Mouse (Mus musculus): ENCODE measurements at regions not wholly inside any gene's neighbourhood (a gene's known extent, or its start where the extent isn't known, plus 50 kb on each side); places are given as distances from the start of the nearest gene placed in this dataset.
A peak's percentile ranks its signal among the peaks of the same experiment; 100 is the strongest.

DNA sequence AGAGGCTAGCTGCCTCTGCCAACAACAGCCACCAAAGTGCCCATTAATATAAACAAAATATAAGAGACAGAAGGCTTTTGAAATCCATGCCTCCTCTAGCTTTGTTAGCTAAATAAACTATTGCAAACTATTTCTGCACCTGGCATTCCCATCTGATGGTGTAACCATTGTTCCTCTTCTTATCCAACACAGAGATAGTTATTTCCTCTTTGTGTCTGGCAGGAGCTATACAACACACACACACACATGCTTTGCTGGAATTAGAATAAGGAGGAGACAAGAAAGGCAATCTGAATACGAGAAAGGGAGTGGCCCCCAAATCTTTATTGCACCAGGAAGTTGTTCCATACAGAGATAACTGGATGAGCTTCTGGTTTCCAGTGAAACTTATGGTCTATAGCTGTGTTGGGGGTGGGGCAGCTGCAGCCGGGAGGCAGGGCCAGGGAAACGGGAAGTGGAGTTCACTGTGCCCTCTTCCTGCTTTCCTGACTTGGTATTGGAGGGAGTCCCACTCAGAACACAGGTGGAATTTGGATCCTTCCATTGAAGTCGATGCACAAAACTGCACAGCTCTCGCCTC is 64.0 kb upstream of the Zdhhc17 start:
- no peak overlapping the region for H3K27ac ChIP-seq (replicated peaks)
- ATAC-seq (ENCODE audit: insufficient number of reproducible peaks, low FRiP score, low TSS enrichment, low read depth), result no peak
- WGBS, result 70% methylated on average over 5 of the region's 5 CpGs

DNA sequence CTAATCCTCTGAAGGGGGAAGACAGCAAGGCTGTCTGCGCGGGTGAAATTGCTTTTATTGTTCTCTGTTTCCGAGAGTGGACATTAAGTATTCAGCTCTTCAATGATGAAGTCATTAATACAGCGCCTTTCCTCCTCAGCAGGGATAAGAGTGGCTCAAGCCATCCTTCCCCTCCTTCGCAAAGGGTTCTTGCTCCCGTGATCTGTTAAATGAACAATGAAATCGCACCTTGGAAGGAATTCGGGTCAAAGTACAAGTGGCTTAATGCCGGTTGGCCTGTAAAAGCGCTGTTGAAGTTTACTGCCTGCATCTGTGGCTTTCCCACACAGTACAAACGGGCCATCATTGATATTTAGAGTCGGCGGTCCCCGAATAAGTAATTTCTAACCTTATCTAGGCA is 63.3 kb upstream of the Zdhhc17 start:
- ATAC-seq (ENCODE audit: insufficient number of reproducible peaks, low FRiP score, low TSS enrichment, low read depth), result no peak
- WGBS, result 50% methylated on average over 14 of the region's 14 CpGs
- Histone ChIP-seq H3K9me3 (replicated peaks) (no peaks in the 10 kb centered on the region), H3K4me2 (replicated peaks) (no peak overlapping the region), H3K27me3 (no peaks in the 10 kb centered on the region), H3K4me3 (replicated peaks) (no peak overlapping the region), H3K27ac (replicated peaks) (no peak overlapping the region), H3K36me3 (no peaks in the 10 kb centered on the region), H3K4me1 (no peaks in the 10 kb centered on the region), H3K9ac (no peak overlapping the region)

More for the DNA sequence above, 64.0 kb upstream of the Zdhhc17 start:
- Histone ChIP-seq H3K9ac (no peak overlapping the region), H3K36me3 (no peaks in the 10 kb centered on the region), H3K4me3 (replicated peaks) (no peak overlapping the region), H3K9me3 (replicated peaks) (no peaks in the 10 kb centered on the region), H3K27me3 (no peaks in the 10 kb centered on the region), H3K4me1 (no peaks in the 10 kb centered on the region), H3K4me2 (replicated peaks) (no peak overlapping the region)

DNA sequence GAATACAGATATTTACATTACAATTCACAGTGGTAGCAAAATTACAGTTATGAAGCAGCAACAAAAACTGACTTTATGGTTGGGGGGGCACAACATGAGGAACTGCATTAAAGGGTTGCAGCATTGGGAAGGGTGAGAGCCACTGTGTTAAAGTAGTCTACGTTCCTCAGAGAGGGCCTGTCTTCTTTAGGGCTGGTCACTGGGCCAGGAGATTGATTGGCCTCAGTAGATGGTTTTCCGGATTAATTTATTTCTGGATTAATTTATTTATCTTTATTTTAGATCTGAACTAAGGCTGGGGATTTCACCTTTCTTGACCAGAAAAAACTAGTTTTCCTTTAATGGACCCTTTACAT is 62.6 kb upstream of the Zdhhc17 start:
- Histone ChIP-seq H3K36me3 (no peaks in the 10 kb centered on the region), H3K27me3 (no peaks in the 10 kb centered on the region), H3K9ac (no peak overlapping the region), H3K4me2 (replicated peaks) (no peak overlapping the region), H3K4me3 (replicated peaks) (no peak overlapping the region), H3K4me1 (no peaks in the 10 kb centered on the region), H3K27ac (replicated peaks) (no peak overlapping the region), H3K9me3 (replicated peaks) (no peaks in the 10 kb centered on the region)
- ATAC-seq (ENCODE audit: insufficient number of reproducible peaks, low FRiP score, low TSS enrichment, low read depth), result no peak
- 73% methylated on average over 2 of the region's 2 CpGs for WGBS

DNA sequence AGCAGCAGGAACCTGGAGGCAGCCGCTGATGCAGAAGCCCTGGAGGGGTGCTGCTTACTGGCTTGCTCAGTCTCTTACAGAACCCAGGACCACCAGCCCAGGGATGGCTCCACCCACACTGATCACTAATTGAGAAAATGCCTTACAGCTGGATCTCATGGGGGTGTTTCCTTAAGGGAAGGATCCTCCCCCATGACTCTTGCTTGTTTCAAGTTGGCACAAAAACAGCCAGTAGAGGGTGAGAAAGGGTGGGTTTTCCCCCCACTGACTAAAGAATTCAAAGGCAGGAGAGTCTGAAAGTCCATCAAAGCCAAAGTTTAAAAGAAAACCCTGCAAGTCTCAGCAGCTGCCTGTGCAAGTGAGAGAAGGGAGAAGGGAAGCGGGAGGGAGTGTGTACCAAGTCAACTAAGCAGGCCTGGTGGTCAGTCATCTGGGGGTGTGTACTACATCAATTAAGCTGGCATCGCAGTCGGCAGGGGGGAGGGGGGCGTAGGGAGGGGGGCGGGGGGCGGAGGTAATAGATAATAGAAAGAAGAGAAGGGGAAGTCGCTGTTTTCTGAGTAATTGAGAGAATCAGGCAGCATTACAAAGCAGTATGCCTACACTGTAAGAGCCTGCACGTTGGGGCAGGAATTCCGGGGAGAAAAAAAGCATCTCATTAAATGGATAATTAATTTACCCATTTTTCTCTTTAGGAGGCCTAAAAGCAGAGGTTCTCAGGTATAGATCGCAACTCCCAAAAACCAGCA is 62.0 kb upstream of the Zdhhc17 start:
- no peaks in the 10 kb centered on the region for H3K36me3 ChIP-seq
- H3K4me1 ChIP-seq, result no peaks in the 10 kb centered on the region
- H3K27me3 ChIP-seq, result no peaks in the 10 kb centered on the region
- no peak overlapping the region for H3K9ac ChIP-seq
- WGBS, result 17% methylated on average over 6 of the region's 11 CpGs
- H3K4me3 ChIP-seq (replicated peaks), result no peak overlapping the region
- H3K9me3 ChIP-seq (replicated peaks), result no peaks in the 10 kb centered on the region
- no peak for ATAC-seq (ENCODE audit: insufficient number of reproducible peaks, low FRiP score, low TSS enrichment, low read depth)
- H3K4me2 ChIP-seq (replicated peaks), result peak overlapping the region; percentile 6; the same call in 1 of the 2 replicates
- H3K27ac ChIP-seq (replicated peaks), result no peak overlapping the region

DNA sequence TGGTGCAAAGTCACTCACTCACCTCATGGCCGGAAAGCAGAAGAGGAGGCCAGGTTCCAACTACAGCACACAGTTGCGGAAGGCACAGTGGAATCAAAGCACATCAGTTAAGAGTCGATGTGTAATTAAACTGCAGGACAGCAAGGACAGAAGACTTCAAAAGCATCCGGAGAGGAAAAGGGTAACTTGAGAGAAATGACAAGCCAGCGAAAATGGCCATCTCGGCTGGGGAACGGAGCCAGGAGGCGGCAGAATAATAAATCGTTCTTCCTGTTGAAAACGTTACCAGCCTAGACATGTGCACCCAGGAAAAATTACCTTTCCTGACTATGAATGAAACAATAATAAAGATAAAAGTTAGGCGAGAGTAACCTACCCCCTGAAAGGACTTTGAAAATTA is 56.2 kb upstream of the Zdhhc17 start:
- no peak for ATAC-seq (ENCODE audit: insufficient number of reproducible peaks, low FRiP score, low TSS enrichment, low read depth)
- no peaks in the 10 kb centered on the region for H3K4me1 ChIP-seq
- no peak overlapping the region for H3K4me3 ChIP-seq (replicated peaks)
- no peak overlapping the region for H3K27ac ChIP-seq (replicated peaks)
- no peaks in the 10 kb centered on the region for H3K27me3 ChIP-seq
- no peaks in the 10 kb centered on the region for H3K9me3 ChIP-seq (replicated peaks)
- H3K36me3 ChIP-seq, result no peaks in the 10 kb centered on the region
- no peak overlapping the region for H3K4me2 ChIP-seq (replicated peaks)
- H3K9ac ChIP-seq, result no peak overlapping the region
- 61% methylated on average over 11 of the region's 11 CpGs for WGBS

DNA sequence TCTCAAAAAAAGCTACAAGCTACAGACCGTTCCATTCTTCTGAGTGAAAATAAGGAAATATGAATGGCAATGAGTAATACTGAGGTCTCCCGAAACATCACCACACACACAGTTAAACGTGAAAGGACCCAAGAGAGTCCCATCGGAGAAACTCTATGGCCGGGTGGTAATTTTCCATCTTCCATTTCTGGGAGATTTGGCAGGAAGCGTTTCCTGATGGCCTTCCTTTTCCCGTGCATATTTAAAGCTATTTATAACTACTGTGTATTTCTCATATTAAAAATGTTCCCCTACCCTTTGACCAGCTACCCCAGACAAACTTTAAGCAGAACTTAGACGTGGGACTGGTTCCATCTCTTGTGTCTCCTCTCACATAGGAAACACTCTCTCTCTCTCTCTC is 50.7 kb upstream of the Zdhhc17 start:
- no peaks in the 10 kb centered on the region for H3K4me1 ChIP-seq
- WGBS, result 70% methylated on average over 8 of the region's 8 CpGs
- no peak for ATAC-seq (ENCODE audit: insufficient number of reproducible peaks, low FRiP score, low TSS enrichment, low read depth)

More for the DNA sequence above, 50.7 kb upstream of the Zdhhc17 start:
- Histone ChIP-seq H3K36me3 (no peaks in the 10 kb centered on the region), H3K4me3 (replicated peaks) (no peak overlapping the region), H3K9ac (no peak overlapping the region), H3K27me3 (no peaks in the 10 kb centered on the region), H3K4me2 (replicated peaks) (no peak overlapping the region), H3K9me3 (replicated peaks) (no peaks in the 10 kb centered on the region), H3K27ac (replicated peaks) (no peak overlapping the region)

All from embryonic facial prominence, embryonic 15.5 days (tissue).